Mouse (Mus musculus) C2C12 (cell line): Measurements from ENCODE around the gene Stip1.

ENCODE experiments used
- CEBPB ChIP-seq: IDR thresholded peaks from one replicate; pipeline ENCODE4 v1.6.1; 2011; ENCODE audit warnings: low read depth, mild to moderate bottlenecking, control low read depth, moderate library complexity
- CTCF ChIP-seq: IDR thresholded peaks from one replicate; pipeline ENCODE4 v1.5.1; 2011; ENCODE audit not compliant: control insufficient read depth, insufficient read depth, insufficient read length
- FOSL1 ChIP-seq: IDR thresholded peaks from one replicate; pipeline ENCODE4 v1.8.0; 2011; ENCODE audit warnings: mild to moderate bottlenecking, low read length; ENCODE audit not compliant: poor library complexity, insufficient read depth, severe bottlenecking
- MAX ChIP-seq: IDR thresholded peaks from one replicate; pipeline ENCODE4 v1.6.1; 2011; ENCODE audit warnings: mild to moderate bottlenecking, control low read depth
- MYOD1 ChIP-seq: IDR thresholded peaks from one replicate; pipeline ENCODE4 v1.6.1; 2011; ENCODE audit warnings: low read depth; ENCODE audit not compliant: control insufficient read depth, insufficient read length

DNA sequence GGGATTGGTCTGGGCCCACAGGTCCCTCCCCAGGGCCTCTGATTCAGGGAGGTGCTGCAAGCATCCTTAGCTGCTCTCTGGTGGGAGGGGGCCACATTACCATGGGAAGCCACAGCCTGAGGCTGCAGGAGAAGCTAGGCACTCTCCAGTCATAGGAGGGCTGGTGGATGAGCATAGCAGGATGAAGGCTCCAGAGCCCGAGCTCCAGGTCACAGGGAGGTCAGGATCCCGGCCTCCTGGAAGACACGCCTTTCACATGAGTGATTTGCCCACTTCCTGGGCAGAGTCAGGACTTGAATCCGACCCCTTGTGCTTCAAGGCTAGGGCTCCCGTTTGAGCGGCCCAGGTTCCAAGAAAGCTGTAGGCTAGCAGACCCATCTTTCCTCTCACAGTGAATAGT lies 68.1 kb downstream of the Stip1 start:
- TF ChIP-seq FOSL1 (no peak), CTCF (no peak), MAX (no peak), CEBPB (no peak), MYOD1 (no peak)
